Mouse (Mus musculus): ENCODE measurements around the gene Pgls.

GRCm38 (mm10) chr8:71543755-71544154, 48.2 kb upstream of the Pgls start:
- TF ChIP-seq CTCF (IDR thresholded peaks at IDR 0.05; ENCODE audit: low read depth, low read length) (no peak), POLR2A (IDR thresholded peaks at IDR 0.05; ENCODE audit: extremely low read depth, insufficient read depth, low read length) (no peak)

Measured in liver, adult 2 months (tissue).